Mouse (Mus musculus): ENCODE measurements around the gene Rpsa. TPM values are rescaled to one million over a fixed set of nuclear protein-coding genes. Genes with fewer than 3 reads are reported as not detected.
"Not testable (repeated sequence)": the region's sequence is repeated elsewhere in the genome, so short reads cannot be mapped to it uniquely, and the experiment has no call there.

Rpsa gene
- polyA plus RNA-seq, 1 experiment from 2014 or later: 1,514 TPM

DNA sequence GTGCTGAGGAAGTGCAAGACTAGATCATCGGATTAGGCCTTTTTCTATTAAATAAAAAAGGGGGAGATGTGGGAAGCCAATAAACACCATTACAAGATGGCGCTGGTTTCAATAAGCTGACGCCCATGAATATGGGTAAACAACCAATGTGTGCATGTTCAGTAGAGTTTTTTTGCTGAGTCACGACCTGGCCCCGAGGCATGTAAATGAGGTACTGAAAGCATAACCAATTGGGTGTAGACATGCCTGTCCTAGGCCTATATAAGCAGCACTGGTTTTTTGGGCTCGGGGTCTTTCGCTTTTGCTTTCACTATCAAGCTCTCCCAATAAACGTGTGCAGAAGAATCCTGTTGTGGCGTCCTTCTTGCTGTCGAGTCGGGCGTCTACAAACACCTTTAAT, 18.5 kb upstream of the Rpsa start:
- H3K4me3 ChIP-seq (ENCODE audit: low read depth, low read length); H3K9me3 ChIP-seq (ENCODE audit: control insufficient read depth, low read length); DNase-seq (ENCODE audit: low spot score); H3K27ac ChIP-seq (ENCODE audit: low read depth, low read length); H3K4me2 ChIP-seq (ENCODE audit: low read depth); H3K27me3 ChIP-seq (ENCODE audit: control insufficient read depth, insufficient read depth, low read length); H3K9ac ChIP-seq (ENCODE audit: low read length); H3K36me3 ChIP-seq (ENCODE audit: control insufficient read depth, insufficient read depth, low read length); ATAC-seq (ENCODE audit: insufficient read depth, low FRiP score, low TSS enrichment); H3K4me1 ChIP-seq (ENCODE audit: control insufficient read depth, insufficient read depth, low read length): not testable (repeated sequence)
- 96% methylated on average over 12 of the region's 12 CpGs for WGBS

- DNase-seq (ENCODE audit: low spot score) (peak; percentile 92), ATAC-seq (ENCODE audit: insufficient read depth, low FRiP score, low TSS enrichment) (peak; percentile 98)
- Histone ChIP-seq H3K4me2 (ENCODE audit: low read depth) (peak within 1 kb of the TSS; percentile 64), H3K9ac (ENCODE audit: low read length) (peak within 1 kb of the TSS; percentile 79), H3K4me3 (ENCODE audit: low read depth, low read length) (peak within 1 kb of the TSS; percentile 77), H3K4me1 (ENCODE audit: control insufficient read depth, insufficient read depth, low read length) (0 out of 2 replicates have a peak, but pooled peaks cover 2% of the 10 kb centered on the region), H3K9me3 (ENCODE audit: control insufficient read depth, low read length) (no peaks in the 10 kb centered on the region), H3K36me3 (ENCODE audit: control insufficient read depth, insufficient read depth, low read length) (no peaks in the 10 kb centered on the region), H3K27me3 (ENCODE audit: control insufficient read depth, insufficient read depth, low read length) (no peaks in the 10 kb centered on the region), H3K27ac (ENCODE audit: low read depth, low read length) (peak within 1 kb of the TSS; percentile 87)
- 2% methylated on average over 59 of the region's 62 CpGs for WGBS
Measured at GRCm38 (mm10) chr9:120110211-120111018, 17.1 kb upstream of the Rpsa start, which contains the start of gene Slc25a38. TSS of gene Slc25a38 (plus strand) at chr9:120110374.

- Histone ChIP-seq H3K4me3 (ENCODE audit: low read depth, low read length) (peak overlapping the region; percentile 77), H3K27ac (ENCODE audit: low read depth, low read length) (no peak overlapping the region), H3K36me3 (ENCODE audit: control insufficient read depth, insufficient read depth, low read length) (no peaks in the 10 kb centered on the region), H3K9me3 (ENCODE audit: control insufficient read depth, low read length) (no peaks in the 10 kb centered on the region), H3K4me2 (ENCODE audit: low read depth) (peak overlapping the region; percentile 64), H3K4me1 (ENCODE audit: control insufficient read depth, insufficient read depth, low read length) (0 out of 2 replicates have a peak, but pooled peaks cover 2% of the 10 kb centered on the region), H3K27me3 (ENCODE audit: control insufficient read depth, insufficient read depth, low read length) (no peaks in the 10 kb centered on the region), H3K9ac (ENCODE audit: low read length) (peak overlapping the region; percentile 79; the same call in 1 of the 2 replicates)
- WGBS: 78% methylated on average over 15 of the region's 15 CpGs
- DNase-seq (ENCODE audit: low spot score) (no peak), ATAC-seq (ENCODE audit: insufficient read depth, low FRiP score, low TSS enrichment) (no peak)
Measured at GRCm38 (mm10) chr9:120111156-120111945, 16.1 kb upstream of the Rpsa start.

- Histone ChIP-seq H3K4me1 (ENCODE audit: control insufficient read depth, insufficient read depth, low read length) (0 out of 2 replicates have a peak, but pooled peaks cover 2% of the 10 kb centered on the region), H3K36me3 (ENCODE audit: control insufficient read depth, insufficient read depth, low read length) (peaks cover under 1% of the 10 kb centered on the region; the same call in 1 of the 2 replicates), H3K27me3 (ENCODE audit: control insufficient read depth, insufficient read depth, low read length) (no peaks in the 10 kb centered on the region), H3K9ac (ENCODE audit: low read length) (no peak overlapping the region), H3K4me3 (ENCODE audit: low read depth, low read length) (no peak overlapping the region), H3K9me3 (ENCODE audit: control insufficient read depth, low read length) (no peaks in the 10 kb centered on the region), H3K4me2 (ENCODE audit: low read depth) (no peak overlapping the region), H3K27ac (ENCODE audit: low read depth, low read length) (no peak overlapping the region)
- DNase-seq (ENCODE audit: low spot score) (no peak), ATAC-seq (ENCODE audit: insufficient read depth, low FRiP score, low TSS enrichment) (no peak)
- WGBS: 95% methylated on average over 6 of the region's 6 CpGs
Measured at GRCm38 (mm10) chr9:120112472-120112871, 15.0 kb upstream of the Rpsa start.

GRCm38 (mm10) chr9:120113456-120113855, 14.0 kb upstream of the Rpsa start:
- no peaks in the 10 kb centered on the region for H3K9me3 ChIP-seq (ENCODE audit: control insufficient read depth, low read length)
- H3K9ac ChIP-seq (ENCODE audit: low read length): no peak overlapping the region
- ATAC-seq (ENCODE audit: insufficient read depth, low FRiP score, low TSS enrichment) (no peak), DNase-seq (ENCODE audit: low spot score) (no peak)
- WGBS: 94% methylated on average over 7 of the region's 7 CpGs
- no peaks in the 10 kb centered on the region for H3K27me3 ChIP-seq (ENCODE audit: control insufficient read depth, insufficient read depth, low read length)
- no peak overlapping the region for H3K4me3 ChIP-seq (ENCODE audit: low read depth, low read length)
- H3K4me1 ChIP-seq (ENCODE audit: control insufficient read depth, insufficient read depth, low read length): 0 out of 2 replicates have a peak, but pooled peaks cover 2% of the 10 kb centered on the region
- no peak overlapping the region for H3K4me2 ChIP-seq (ENCODE audit: low read depth)
- H3K36me3 ChIP-seq (ENCODE audit: control insufficient read depth, insufficient read depth, low read length): peaks cover 6% of the 10 kb centered on the region
- no peak overlapping the region for H3K27ac ChIP-seq (ENCODE audit: low read depth, low read length)

DNA sequence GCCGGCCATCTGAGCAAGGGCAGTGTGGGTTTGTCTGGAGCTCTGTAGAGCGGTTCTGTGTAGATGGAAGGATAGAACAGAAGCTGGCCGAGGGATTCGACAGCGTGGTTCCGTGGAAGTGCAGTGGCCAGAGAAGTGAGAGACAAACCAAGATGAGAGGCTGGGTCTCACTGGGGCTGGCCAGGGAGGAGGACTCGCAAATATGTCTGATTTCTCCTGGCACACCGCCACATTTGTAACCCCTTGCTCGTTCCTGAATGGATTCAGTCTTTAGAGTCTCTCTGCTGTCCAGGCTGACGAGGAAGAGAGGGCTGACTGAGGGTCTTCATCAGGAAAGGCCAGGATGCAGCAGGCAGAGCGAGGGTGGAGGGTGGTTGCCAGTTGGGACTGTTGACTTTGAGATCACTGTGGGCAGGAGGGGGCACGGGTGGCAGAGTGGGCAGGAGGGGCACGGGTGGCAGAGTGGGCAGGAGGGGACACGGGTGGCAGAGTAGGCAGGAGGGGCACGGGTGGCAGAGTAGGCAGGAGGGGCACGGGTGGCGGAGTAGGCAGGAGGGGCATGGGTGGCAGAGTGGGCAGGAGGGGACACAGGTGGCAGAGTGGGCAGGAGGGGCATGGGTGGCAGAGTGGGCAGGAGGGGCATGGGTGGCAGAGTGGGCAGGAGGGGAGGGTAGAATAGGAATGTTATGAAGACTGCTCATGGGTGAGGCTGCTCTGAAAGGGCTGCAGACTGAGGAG, 13.3 kb upstream of the Rpsa start:
- WGBS: 94% methylated on average over 17 of the region's 17 CpGs
- no peak overlapping the region for H3K4me3 ChIP-seq (ENCODE audit: low read depth, low read length)
- H3K4me2 ChIP-seq (ENCODE audit: low read depth): no peak overlapping the region
- ATAC-seq (ENCODE audit: insufficient read depth, low FRiP score, low TSS enrichment) (no peak), DNase-seq (ENCODE audit: low spot score) (no peak)
- H3K27ac ChIP-seq (ENCODE audit: low read depth, low read length): no peak overlapping the region
- peaks cover 6% of the 10 kb centered on the region for H3K36me3 ChIP-seq (ENCODE audit: control insufficient read depth, insufficient read depth, low read length)
- H3K9me3 ChIP-seq (ENCODE audit: control insufficient read depth, low read length): no peaks in the 10 kb centered on the region
- no peak overlapping the region for H3K9ac ChIP-seq (ENCODE audit: low read length)
- H3K4me1 ChIP-seq (ENCODE audit: control insufficient read depth, insufficient read depth, low read length): 0 out of 2 replicates have a peak, but pooled peaks cover 2% of the 10 kb centered on the region
- H3K27me3 ChIP-seq (ENCODE audit: control insufficient read depth, insufficient read depth, low read length): no peaks in the 10 kb centered on the region

GRCm38 (mm10) chr9:120114789-120115151, 12.7 kb upstream of the Rpsa start:
- H3K4me1 ChIP-seq (ENCODE audit: control insufficient read depth, insufficient read depth, low read length): 0 out of 2 replicates have a peak, but pooled peaks cover 2% of the 10 kb centered on the region
- H3K4me2 ChIP-seq (ENCODE audit: low read depth): no peak overlapping the region
- ATAC-seq (ENCODE audit: insufficient read depth, low FRiP score, low TSS enrichment) (no peak), DNase-seq (ENCODE audit: low spot score) (no peak)
- no peaks in the 10 kb centered on the region for H3K9me3 ChIP-seq (ENCODE audit: control insufficient read depth, low read length)
- H3K4me3 ChIP-seq (ENCODE audit: low read depth, low read length): no peak overlapping the region
- H3K36me3 ChIP-seq (ENCODE audit: control insufficient read depth, insufficient read depth, low read length): peaks cover 6% of the 10 kb centered on the region
- H3K27me3 ChIP-seq (ENCODE audit: control insufficient read depth, insufficient read depth, low read length): no peaks in the 10 kb centered on the region
- WGBS: 85% methylated on average over 2 of the region's 2 CpGs
- no peak overlapping the region for H3K9ac ChIP-seq (ENCODE audit: low read length)
- H3K27ac ChIP-seq (ENCODE audit: low read depth, low read length): no peak overlapping the region

DNA sequence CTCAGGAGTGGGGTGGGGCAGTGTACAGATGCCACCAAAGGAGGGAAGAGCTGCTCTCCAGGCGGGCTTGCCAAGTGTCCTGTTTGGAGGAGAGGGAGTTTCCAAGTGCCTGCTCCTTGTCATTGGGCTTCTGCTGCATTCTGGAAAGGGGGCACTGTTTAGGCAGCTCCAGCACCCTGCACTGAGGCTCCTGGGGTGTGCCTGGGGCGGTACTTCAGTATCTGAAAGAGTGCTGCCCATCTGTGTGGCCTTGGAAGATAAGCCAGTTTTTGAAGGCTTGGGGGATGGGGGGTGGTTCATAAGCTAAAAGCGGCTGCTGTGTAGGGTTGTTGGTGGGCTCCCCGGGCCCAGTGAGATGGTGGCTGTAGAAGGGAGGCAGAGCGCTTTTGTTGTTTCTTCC, 11.9 kb upstream of the Rpsa start:
- Histone ChIP-seq H3K4me1 (ENCODE audit: control insufficient read depth, insufficient read depth, low read length) (0 out of 2 replicates have a peak, but pooled peaks cover 2% of the 10 kb centered on the region), H3K27ac (ENCODE audit: low read depth, low read length) (no peak overlapping the region), H3K9me3 (ENCODE audit: control insufficient read depth, low read length) (no peaks in the 10 kb centered on the region), H3K4me3 (ENCODE audit: low read depth, low read length) (no peak overlapping the region), H3K27me3 (ENCODE audit: control insufficient read depth, insufficient read depth, low read length) (no peaks in the 10 kb centered on the region), H3K36me3 (ENCODE audit: control insufficient read depth, insufficient read depth, low read length) (peaks cover 6% of the 10 kb centered on the region), H3K4me2 (ENCODE audit: low read depth) (no peak overlapping the region), H3K9ac (ENCODE audit: low read length) (no peak overlapping the region)
- DNase-seq (ENCODE audit: low spot score) (no peak), ATAC-seq (ENCODE audit: insufficient read depth, low FRiP score, low TSS enrichment) (no peak)
- 83% methylated on average over 5 of the region's 5 CpGs for WGBS

All from neural tube, embryonic 11.5 days (tissue).